Mouse (Mus musculus) erythroblast, embryonic 14.5 days (primary cell): ENCODE results near the gene Prr12. TPM values are rescaled to one million over a fixed set of nuclear protein-coding genes. Genes with fewer than 3 reads are reported as not detected.

Source experiments
- H3K27me3 ChIP-seq: 2 replicates; pipeline ENCODE4 v1.6.1; 2012; ENCODE audit warnings: inconsistent platforms; ENCODE audit not compliant: control insufficient read depth
- H3K36me3 ChIP-seq: 2 replicates; pipeline ENCODE4 v1.6.1; 2012; ENCODE audit warnings: mild to moderate bottlenecking, inconsistent platforms; ENCODE audit not compliant: control insufficient read depth
- H3K4me1 ChIP-seq: 2 replicates; pipeline ENCODE4 v1.6.1; 2012; ENCODE audit warnings: inconsistent platforms; ENCODE audit not compliant: control insufficient read depth
- H3K4me3 ChIP-seq: replicated peaks from 2 replicates; pipeline ENCODE3; 2012; ENCODE audit warnings: moderate library complexity, mild to moderate bottlenecking, inconsistent platforms
- H3K9me3 ChIP-seq: 2 replicates; pipeline ENCODE4 v1.6.1; 2012; ENCODE audit warnings: low read length, inconsistent platforms, mixed read lengths; ENCODE audit not compliant: control insufficient read depth
- GATA1 ChIP-seq: IDR thresholded peaks from 2 replicates; pipeline ENCODE4 v1.6.1; 2012; ENCODE audit warnings: low read length, inconsistent platforms, mixed read lengths
- TAL1 ChIP-seq: IDR thresholded peaks from 3 replicates; pipeline ENCODE4 v1.6.1; 2012; ENCODE audit warnings: low read length, inconsistent platforms, mixed read lengths
- polyA plus RNA-seq: library from polyadenylated mRNA; stranded (reverse); fragments of >175 nt; gene quantifications from 2 replicates; pipeline ENCODE4 v1.2.3, GENCODE M21; 2012

Prr12 gene
- polyA plus RNA-seq, 1 experiment = 2.9 TPM

GRCm38 (mm10) chr7:45048001-45048890, 4.4 kb downstream of the Prr12 start:
- no peaks in the 10 kb centered on the region for H3K27me3 ChIP-seq
- H3K9me3 ChIP-seq = no peaks in the 10 kb centered on the region
- no peak overlapping the region for H3K4me3 ChIP-seq
- H3K36me3 ChIP-seq = peaks cover 66% of the 10 kb centered on the region
- TF ChIP-seq TAL1 (no peak), GATA1 (no peak)
- peaks cover 23% of the 10 kb centered on the region for H3K4me1 ChIP-seq

- H3K4me1 ChIP-seq = peaks cover 18% of the 10 kb centered on the region
- H3K4me3 ChIP-seq = no peak overlapping the region
- TF ChIP-seq GATA1 (no peak), TAL1 (no peak)
- H3K9me3 ChIP-seq = no peaks in the 10 kb centered on the region
- peaks cover 73% of the 10 kb centered on the region for H3K36me3 ChIP-seq
- H3K27me3 ChIP-seq = no peaks in the 10 kb centered on the region
Observed at GRCm38 (mm10) chr7:45047491-45047890, 5.2 kb downstream of the Prr12 start.

- TF ChIP-seq TAL1 = no peak
- no peaks in the 10 kb centered on the region for H3K9me3 ChIP-seq
- H3K4me3 ChIP-seq = no peak overlapping the region
- H3K4me1 ChIP-seq = peaks cover 13% of the 10 kb centered on the region
- H3K36me3 ChIP-seq = peaks cover 79% of the 10 kb centered on the region
- H3K27me3 ChIP-seq = no peaks in the 10 kb centered on the region
Observed at GRCm38 (mm10) chr7:45046853-45047350, 5.8 kb downstream of the Prr12 start.

- TF ChIP-seq TAL1 (no peak), GATA1 (no peak)
- Histone ChIP-seq H3K27me3 (no peaks in the 10 kb centered on the region), H3K4me1 (peaks cover under 1% of the 10 kb centered on the region), H3K36me3 (peaks cover 90% of the 10 kb centered on the region), H3K9me3 (no peaks in the 10 kb centered on the region), H3K4me3 (no peak overlapping the region)
Observed at GRCm38 (mm10) chr7:45045741-45046140, 6.9 kb downstream of the Prr12 start.

GRCm38 (mm10) chr7:45043307-45043706, 9.4 kb downstream of the Prr12 start:
- no peak for TF ChIP-seq GATA1
- no peak for TF ChIP-seq TAL1
- H3K36me3 ChIP-seq = peaks cover 87% of the 10 kb centered on the region
- no peaks in the 10 kb centered on the region for H3K27me3 ChIP-seq
- no peak overlapping the region for H3K4me3 ChIP-seq
- H3K4me1 ChIP-seq = no peaks in the 10 kb centered on the region
- H3K9me3 ChIP-seq = no peaks in the 10 kb centered on the region

GRCm38 (mm10) chr7:45040851-45041250, 11.8 kb downstream of the Prr12 start:
- H3K4me1 ChIP-seq = peaks cover 2% of the 10 kb centered on the region
- TF ChIP-seq GATA1 (no peak), TAL1 (no peak)
- H3K27me3 ChIP-seq = no peaks in the 10 kb centered on the region
- no peaks in the 10 kb centered on the region for H3K9me3 ChIP-seq
- H3K36me3 ChIP-seq = peaks cover 79% of the 10 kb centered on the region
- H3K4me3 ChIP-seq = no peak overlapping the region

GRCm38 (mm10) chr7:45038411-45038810, 14.3 kb downstream of the Prr12 start:
- TF ChIP-seq GATA1 (no peak), TAL1 (no peak)

GRCm38 (mm10) chr7:45037720-45038361, 14.8 kb downstream of the Prr12 start:
- H3K36me3 ChIP-seq = peaks cover 84% of the 10 kb centered on the region
- no peak for TF ChIP-seq GATA1
- TF ChIP-seq TAL1 = no peak
- no peak overlapping the region for H3K4me3 ChIP-seq
- H3K27me3 ChIP-seq = no peaks in the 10 kb centered on the region
- no peaks in the 10 kb centered on the region for H3K9me3 ChIP-seq
- peaks cover 2% of the 10 kb centered on the region for H3K4me1 ChIP-seq

More at GRCm38 (mm10) chr7:45038411-45038810, 14.3 kb downstream of the Prr12 start:
- Histone ChIP-seq H3K9me3 (no peaks in the 10 kb centered on the region), H3K27me3 (no peaks in the 10 kb centered on the region), H3K4me3 (no peak overlapping the region), H3K36me3 (peaks cover 85% of the 10 kb centered on the region), H3K4me1 (peaks cover 2% of the 10 kb centered on the region)

- Histone ChIP-seq H3K36me3 (peaks cover 79% of the 10 kb centered on the region), H3K9me3 (no peaks in the 10 kb centered on the region), H3K4me3 (no peak overlapping the region), H3K4me1 (peaks cover 2% of the 10 kb centered on the region), H3K27me3 (no peaks in the 10 kb centered on the region)
- TF ChIP-seq GATA1 (no peak), TAL1 (no peak)
Observed at GRCm38 (mm10) chr7:45036702-45037101, 16.0 kb downstream of the Prr12 start.
